Mouse (Mus musculus): ENCODE measurements around the gene Fam229a. TPM values are rescaled to one million over a fixed set of nuclear protein-coding genes. Genes with fewer than 3 reads are reported as not detected.
A peak's percentile ranks its signal among the peaks of the same experiment; 100 is the strongest.
"Not testable (repeated sequence)": the region's sequence is repeated elsewhere in the genome, so short reads cannot be mapped to it uniquely, and the experiment has no call there.

Gene Fam229a
- polyA plus RNA-seq, 1 experiment from 2014 or later: 0.36 TPM

DNA sequence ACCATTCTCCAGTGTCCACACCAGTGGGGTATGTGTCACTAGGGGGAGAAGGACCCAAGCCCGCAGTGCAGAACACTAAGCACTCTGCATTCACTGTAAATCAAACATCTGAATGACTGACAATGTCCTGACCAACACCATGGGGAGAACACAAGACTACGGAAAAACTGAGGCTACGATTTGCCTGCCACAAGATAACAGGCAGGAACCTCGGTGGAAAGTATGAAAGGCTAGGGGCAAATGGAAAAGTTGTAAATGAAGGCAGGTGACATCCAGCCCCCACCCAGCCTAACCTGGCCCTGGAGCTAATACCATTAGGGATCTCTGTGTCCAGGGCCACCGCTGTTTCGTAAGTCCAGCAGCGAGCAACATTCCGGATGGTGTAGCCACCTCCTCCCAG is 27.5 kb downstream of the Fam229a start:
- H3K9ac ChIP-seq (ENCODE audit: low read length): no peak overlapping the region
- no peak overlapping the region for H3K4me3 ChIP-seq (ENCODE audit: low read depth, low read length)
- no peak for ATAC-seq (ENCODE audit: low FRiP score, low TSS enrichment)
- peaks cover 20% of the 10 kb centered on the region for H3K36me3 ChIP-seq (ENCODE audit: control insufficient read depth, insufficient read depth, low read length)
- no peak for DNase-seq (ENCODE audit: low spot score)
- H3K27me3 ChIP-seq (ENCODE audit: control insufficient read depth, insufficient read depth, low read length): no peaks in the 10 kb centered on the region
- H3K9me3 ChIP-seq (ENCODE audit: control insufficient read depth, low read length): no peaks in the 10 kb centered on the region
- H3K4me2 ChIP-seq (replicated peaks; ENCODE audit: low read depth): no peak overlapping the region
- TF ChIP-seq EP300 (optimal IDR thresholded peaks at IDR 0.05) (no peak), CTCF (IDR thresholded peaks at IDR 0.05; ENCODE audit: low read depth) (no peak)
- no peak overlapping the region for H3K27ac ChIP-seq (replicated peaks)
- H3K4me1 ChIP-seq (replicated peaks; ENCODE audit: control insufficient read depth, insufficient read depth): no peaks in the 10 kb centered on the region
- WGBS: 87% methylated on average over 8 of the region's 8 CpGs

DNA sequence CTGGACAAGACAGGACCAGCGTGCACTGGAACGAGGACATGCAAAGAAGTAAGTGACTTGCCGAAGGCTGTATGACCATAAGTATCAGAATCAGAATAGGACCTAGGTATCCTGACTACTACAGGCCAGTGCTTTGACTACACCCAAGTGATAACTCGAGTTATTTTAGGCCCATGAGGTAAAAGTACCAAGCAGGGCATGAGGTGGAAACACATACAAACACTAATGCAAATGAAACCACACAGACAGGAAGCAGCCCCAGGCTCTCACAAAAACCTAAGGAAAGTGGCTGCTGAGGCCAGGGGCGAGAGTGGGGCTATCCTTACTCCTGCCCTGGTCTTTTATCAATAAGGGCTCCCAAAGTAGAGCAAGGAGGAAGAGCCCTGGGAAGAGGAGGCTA is 34.3 kb downstream of the Fam229a start:
- no peak overlapping the region for H3K4me3 ChIP-seq (ENCODE audit: low read depth, low read length)
- no peak overlapping the region for H3K4me2 ChIP-seq (replicated peaks; ENCODE audit: low read depth)
- peaks cover 27% of the 10 kb centered on the region for H3K36me3 ChIP-seq (ENCODE audit: control insufficient read depth, insufficient read depth, low read length)
- peak; percentile 70 for ATAC-seq (ENCODE audit: low FRiP score, low TSS enrichment)
- TF ChIP-seq EP300 (optimal IDR thresholded peaks at IDR 0.05) (no peak), CTCF (IDR thresholded peaks at IDR 0.05; ENCODE audit: low read depth) (no peak)
- H3K4me1 ChIP-seq (replicated peaks; ENCODE audit: control insufficient read depth, insufficient read depth): no peaks in the 10 kb centered on the region
- 86% methylated on average over 5 of the region's 5 CpGs for WGBS
- no peak for DNase-seq (ENCODE audit: low spot score)
- H3K27ac ChIP-seq (replicated peaks): peak overlapping the region; percentile 73
- H3K27me3 ChIP-seq (ENCODE audit: control insufficient read depth, insufficient read depth, low read length): no peaks in the 10 kb centered on the region
- H3K9ac ChIP-seq (ENCODE audit: low read length): no peak overlapping the region
- H3K9me3 ChIP-seq (ENCODE audit: control insufficient read depth, low read length): no peaks in the 10 kb centered on the region

DNA sequence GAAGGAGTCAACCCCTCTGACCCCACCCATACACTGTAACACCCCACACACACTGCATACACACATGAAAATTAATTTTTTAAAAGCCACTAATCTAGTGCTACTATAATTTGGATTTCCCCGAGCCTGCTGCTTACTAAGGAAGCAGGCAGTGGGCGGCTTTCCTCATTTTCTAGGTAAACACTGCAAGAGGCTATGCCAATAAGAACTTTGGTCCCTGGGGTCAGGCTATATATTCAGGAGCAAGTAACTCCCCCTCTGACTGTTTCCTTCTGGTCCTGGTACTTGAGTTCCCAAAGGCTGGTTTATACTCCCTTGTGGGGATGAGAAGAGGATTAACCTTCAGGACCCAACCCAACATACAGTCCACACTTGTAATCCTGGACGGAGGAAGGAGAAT is 34.9 kb downstream of the Fam229a start:
- no peaks in the 10 kb centered on the region for H3K27me3 ChIP-seq (ENCODE audit: control insufficient read depth, insufficient read depth, low read length)
- no peak overlapping the region for H3K4me3 ChIP-seq (ENCODE audit: low read depth, low read length)
- H3K27ac ChIP-seq (replicated peaks): peak overlapping the region; percentile 73
- ATAC-seq (ENCODE audit: low FRiP score, low TSS enrichment): peak; percentile 73
- peaks cover 27% of the 10 kb centered on the region for H3K36me3 ChIP-seq (ENCODE audit: control insufficient read depth, insufficient read depth, low read length)
- peak; percentile 48 for DNase-seq (ENCODE audit: low spot score)
- H3K4me1 ChIP-seq (replicated peaks; ENCODE audit: control insufficient read depth, insufficient read depth): no peaks in the 10 kb centered on the region
- H3K9ac ChIP-seq (ENCODE audit: low read length): no peak overlapping the region
- WGBS: 66% methylated on average over 3 of the region's 3 CpGs
- H3K9me3 ChIP-seq (ENCODE audit: control insufficient read depth, low read length): no peaks in the 10 kb centered on the region
- H3K4me2 ChIP-seq (replicated peaks; ENCODE audit: low read depth): no peak overlapping the region
- no peak for TF ChIP-seq EP300 (optimal IDR thresholded peaks at IDR 0.05)
- TF ChIP-seq CTCF (IDR thresholded peaks at IDR 0.05; ENCODE audit: low read depth): no peak

DNA sequence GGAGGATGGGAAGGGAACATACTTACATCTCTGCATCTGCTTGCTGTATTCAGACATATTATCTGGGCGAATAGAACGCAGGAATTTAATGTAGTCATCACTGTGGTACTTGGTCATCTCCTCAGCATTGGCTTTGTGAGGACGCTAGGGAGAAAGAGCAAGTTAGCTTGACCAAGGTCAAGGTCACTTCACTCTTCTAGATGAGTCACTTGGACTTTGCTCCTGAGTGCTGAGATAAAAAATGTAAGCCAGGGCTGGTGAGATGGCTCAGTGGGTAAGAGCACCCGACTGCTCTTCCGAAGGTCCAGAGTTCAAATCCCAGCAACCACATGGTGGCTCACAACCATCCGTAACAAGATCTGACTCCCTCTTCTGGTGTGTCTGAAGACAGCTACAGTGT is 37.9 kb downstream of the Fam229a start:
- H3K27me3 ChIP-seq (ENCODE audit: control insufficient read depth, insufficient read depth, low read length); H3K4me3 ChIP-seq (ENCODE audit: low read depth, low read length); H3K4me2 ChIP-seq (replicated peaks; ENCODE audit: low read depth); H3K4me1 ChIP-seq (replicated peaks; ENCODE audit: control insufficient read depth, insufficient read depth); DNase-seq (ENCODE audit: low spot score); ATAC-seq (ENCODE audit: low FRiP score, low TSS enrichment); H3K27ac ChIP-seq (replicated peaks); H3K9ac ChIP-seq (ENCODE audit: low read length); H3K9me3 ChIP-seq (ENCODE audit: control insufficient read depth, low read length): not testable (repeated sequence)
- WGBS: 92% methylated on average over 5 of the region's 6 CpGs
- peaks cover 18% of the 10 kb centered on the region for H3K36me3 ChIP-seq (ENCODE audit: control insufficient read depth, insufficient read depth, low read length)

DNA sequence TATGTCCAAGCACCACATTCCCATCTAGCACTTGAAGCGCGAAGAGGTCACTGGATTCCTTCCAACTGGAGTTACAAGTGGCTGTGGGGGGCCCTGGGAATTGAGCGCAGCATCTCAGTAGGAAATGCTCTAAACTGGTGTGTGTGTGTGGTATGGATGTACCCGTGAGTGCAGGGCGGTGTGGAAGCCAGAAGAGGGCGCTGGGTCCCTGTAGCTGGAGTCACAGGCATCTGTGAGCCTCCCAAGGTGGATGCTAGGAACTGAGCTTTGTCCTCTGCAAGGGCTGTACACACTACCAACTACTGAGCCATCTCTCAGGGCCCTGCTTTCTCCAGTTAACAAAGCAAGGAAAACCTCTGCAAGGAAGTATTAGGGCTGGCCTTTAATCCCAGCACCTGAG is 49.0 kb downstream of the Fam229a start:
- Histone ChIP-seq H3K36me3 (ENCODE audit: control insufficient read depth, insufficient read depth, low read length) (no peaks in the 10 kb centered on the region), H3K4me1 (replicated peaks; ENCODE audit: control insufficient read depth, insufficient read depth) (peaks cover 6% of the 10 kb centered on the region; the same call in 1 of the 2 replicates), H3K27me3 (ENCODE audit: control insufficient read depth, insufficient read depth, low read length) (no peaks in the 10 kb centered on the region), H3K9ac (ENCODE audit: low read length) (no peak overlapping the region), H3K4me2 (replicated peaks; ENCODE audit: low read depth) (no peak overlapping the region), H3K27ac (replicated peaks) (no peak overlapping the region), H3K4me3 (ENCODE audit: low read depth, low read length) (no peak overlapping the region), H3K9me3 (ENCODE audit: control insufficient read depth, low read length) (no peaks in the 10 kb centered on the region)
- ATAC-seq (ENCODE audit: low FRiP score, low TSS enrichment) (no peak), DNase-seq (ENCODE audit: low spot score) (peak; percentile 54)
- TF ChIP-seq EP300 (optimal IDR thresholded peaks at IDR 0.05) (no peak), CTCF (IDR thresholded peaks at IDR 0.05; ENCODE audit: low read depth) (peak; percentile 62)
- 87% methylated on average over 6 of the region's 6 CpGs for WGBS

Other genes with a start within 250 kb of the Fam229a start
- 9.6 and 10.3 TPM in 2 replicates for gene C77080, start 229.8 kb upstream of the Fam229a start, polyA plus RNA-seq (2015; fragmentation: Nextera tagmentation; extraction: Ambion mirVana)
- 2.9 and 3.2 TPM in 2 replicates for gene Sync, start 203.6 kb upstream of the Fam229a start, polyA plus RNA-seq (2015; fragmentation: Nextera tagmentation; extraction: Ambion mirVana)
- 149 and 153 TPM in 2 replicates for gene Rbbp4, start 155.8 kb upstream of the Fam229a start, polyA plus RNA-seq (2015; fragmentation: Nextera tagmentation; extraction: Ambion mirVana)
- 41.7 and 42.5 TPM in 2 replicates for gene Zbtb8os, start 155.5 kb upstream of the Fam229a start, polyA plus RNA-seq (2015; fragmentation: Nextera tagmentation; extraction: Ambion mirVana)
- gene Zbtb8a, start 113.1 kb upstream of the Fam229a start, polyA plus RNA-seq (2015; fragmentation: Nextera tagmentation; extraction: Ambion mirVana): 12.2 and 13.0 TPM in 2 replicates
- 0.68 and 0.72 TPM in 2 replicates for gene Zbtb8b, start 50.3 kb upstream of the Fam229a start, polyA plus RNA-seq (2015; fragmentation: Nextera tagmentation; extraction: Ambion mirVana)
- gene Bsdc1, start 29.6 kb upstream of the Fam229a start, polyA plus RNA-seq (2015; fragmentation: Nextera tagmentation; extraction: Ambion mirVana): 16.7 and 17.9 TPM in 2 replicates
- gene Tssk3, start 168 bp upstream of the Fam229a start, polyA plus RNA-seq (2015; fragmentation: Nextera tagmentation; extraction: Ambion mirVana): 0.07 TPM in 1 of 2 replicates, not detected in the other
- 153 and 174 TPM in 2 replicates for gene Marcksl1, start 22.4 kb downstream of the Fam229a start, polyA plus RNA-seq (2015; fragmentation: Nextera tagmentation; extraction: Ambion mirVana)
- 110 TPM in 2 replicates for gene Hdac1, start 51.5 kb downstream of the Fam229a start, polyA plus RNA-seq (2015; fragmentation: Nextera tagmentation; extraction: Ambion mirVana)
- 1.7 and 1.9 TPM in 2 replicates for gene Lck, start 82.5 kb downstream of the Fam229a start, polyA plus RNA-seq (2015; fragmentation: Nextera tagmentation; extraction: Ambion mirVana)
- 1.2 and 1.9 TPM in 2 replicates for gene Fam167b, start 87.4 kb downstream of the Fam229a start, polyA plus RNA-seq (2015; fragmentation: Nextera tagmentation; extraction: Ambion mirVana)
- gene Eif3i, start 109.5 kb downstream of the Fam229a start, polyA plus RNA-seq (2015; fragmentation: Nextera tagmentation; extraction: Ambion mirVana): 222 and 230 TPM in 2 replicates
- 168 and 169 TPM in 2 replicates for gene Tmem234, start 109.5 kb downstream of the Fam229a start, polyA plus RNA-seq (2015; fragmentation: Nextera tagmentation; extraction: Ambion mirVana)
- gene Dcdc2b, start 123.1 kb downstream of the Fam229a start, polyA plus RNA-seq (2015; fragmentation: Nextera tagmentation; extraction: Ambion mirVana): 0.65 and 0.75 TPM in 2 replicates
- gene Iqcc, start 127.9 kb downstream of the Fam229a start, polyA plus RNA-seq (2015; fragmentation: Nextera tagmentation; extraction: Ambion mirVana): 15.8 and 16.1 TPM in 2 replicates
- gene Ccdc28b, start 132.8 kb downstream of the Fam229a start, polyA plus RNA-seq (2015; fragmentation: Nextera tagmentation; extraction: Ambion mirVana): 34.2 and 40.2 TPM in 2 replicates
- gene Txlna, start 149.9 kb downstream of the Fam229a start, polyA plus RNA-seq (2015; fragmentation: Nextera tagmentation; extraction: Ambion mirVana): 23.5 and 23.6 TPM in 2 replicates
- gene Kpna6, start 181.6 kb downstream of the Fam229a start, polyA plus RNA-seq (2015; fragmentation: Nextera tagmentation; extraction: Ambion mirVana): 5.7 and 6.8 TPM in 2 replicates
- gene Tmem39b, start 205.6 kb downstream of the Fam229a start, polyA plus RNA-seq (2015; fragmentation: Nextera tagmentation; extraction: Ambion mirVana): 4.5 and 5.4 TPM in 2 replicates